Mouse (Mus musculus) myocyte (in vitro differentiated cells): ENCODE measurements around the gene Zwilch. TPM values are rescaled to one million over a fixed set of nuclear protein-coding genes. Genes with fewer than 3 reads are reported as not detected.

Experiments used
- H3K27me3 ChIP-seq: one replicate; pipeline ENCODE4 v1.6.1; 2011; ENCODE audit not compliant: control insufficient read depth, insufficient read depth, insufficient read length
- H3K36me3 ChIP-seq: one replicate; pipeline ENCODE4 v1.6.1; 2011; ENCODE audit not compliant: control insufficient read depth, insufficient read depth
- H3K4me2 ChIP-seq: one replicate; pipeline ENCODE4 v1.6.1; 2011; ENCODE audit warnings: low read depth, control low read depth
- H3K4me3 ChIP-seq: one replicate; pipeline ENCODE4 v1.5.1; 2011; ENCODE audit warnings: mild to moderate bottlenecking, control low read depth, moderate library complexity
- H3K79me2 ChIP-seq: one replicate; pipeline ENCODE4 v1.6.1; 2011; ENCODE audit not compliant: control insufficient read depth, insufficient read depth
- H3ac ChIP-seq: one replicate; pipeline ENCODE4 v1.6.1; 2011; ENCODE audit not compliant: control insufficient read depth, insufficient read length
- CEBPB ChIP-seq: IDR thresholded peaks from 2 replicates; pipeline ENCODE4 v1.6.1; 2011; ENCODE audit warnings: mild to moderate bottlenecking, moderate library complexity; ENCODE audit not compliant: poor library complexity, insufficient read depth, severe bottlenecking
- E2F4 ChIP-seq: IDR thresholded peaks from one replicate; pipeline ENCODE4 v1.6.1; 2011; ENCODE audit warnings: mild to moderate bottlenecking, control low read depth, moderate library complexity; ENCODE audit not compliant: insufficient read depth
- MAX ChIP-seq: IDR thresholded peaks from one replicate; pipeline ENCODE4 v1.6.1; 2011; ENCODE audit warnings: low read depth, mild to moderate bottlenecking, control low read depth
- MYOD1 ChIP-seq, 3 experiments: IDR thresholded peaks; one replicate each; pipeline ENCODE4 v1.6.1; 2011; ENCODE audit warnings: control low read depth in 2 of 3, low read depth in 2 of 3, mild to moderate bottlenecking in 2 of 3, moderate library complexity in 1 of 3; ENCODE audit not compliant: insufficient read length in 2 of 3, control insufficient read depth in 1 of 3
- MYOG ChIP-seq, 3 experiments: IDR thresholded peaks; one replicate each; pipeline ENCODE4 v1.6.1; 2011; ENCODE audit warnings: control low read depth in 2 of 3, low read depth in 2 of 3, mild to moderate bottlenecking in 2 of 3; ENCODE audit not compliant: insufficient read length in 2 of 3, control insufficient read depth in 1 of 3, insufficient read depth in 1 of 3
- POLR2A ChIP-seq: IDR thresholded peaks from one replicate; pipeline ENCODE4 v1.6.1; 2011; ENCODE audit warnings: low read depth, mild to moderate bottlenecking, control low read depth, moderate library complexity; ENCODE audit not compliant: insufficient read length
- POLR2AphosphoS2 ChIP-seq: IDR thresholded peaks from one replicate; pipeline ENCODE4 v1.6.1; 2011; ENCODE audit warnings: low read depth, control low read depth; ENCODE audit not compliant: insufficient read length
- REST ChIP-seq: IDR thresholded peaks from one replicate; pipeline ENCODE4 v1.6.1; 2011; ENCODE audit warnings: mild to moderate bottlenecking, control low read depth, moderate library complexity; ENCODE audit not compliant: insufficient read depth, insufficient read length
- SRF ChIP-seq: IDR thresholded peaks from one replicate; pipeline ENCODE4 v1.6.1; 2011; ENCODE audit warnings: low read depth; ENCODE audit not compliant: control insufficient read depth, insufficient read length
- TCF12 ChIP-seq: IDR thresholded peaks from one replicate; pipeline ENCODE4 v1.6.1; 2011; ENCODE audit warnings: mild to moderate bottlenecking, control low read depth; ENCODE audit not compliant: poor library complexity, insufficient read depth, severe bottlenecking
- TCF3 ChIP-seq: IDR thresholded peaks from one replicate; pipeline ENCODE4 v1.6.1; 2011; ENCODE audit warnings: low read depth, control low read depth; ENCODE audit not compliant: insufficient read length
- USF1 ChIP-seq: IDR thresholded peaks from one replicate; pipeline ENCODE4 v1.6.1; 2011; ENCODE audit warnings: low read depth, mild to moderate bottlenecking, control low read depth, moderate library complexity
- polyA plus RNA-seq: library from polyadenylated mRNA; unstranded; fragments of >200 nt; fragmentation: generic; extraction: Trizol; gene quantifications from one replicate; pipeline ENCODE4 v1.2.1, GENCODE M21; 2012; ENCODE audit warnings: missing spikeins

The Zwilch gene
- polyA plus RNA-seq, 1 experiment: 7.1 TPM

DNA sequence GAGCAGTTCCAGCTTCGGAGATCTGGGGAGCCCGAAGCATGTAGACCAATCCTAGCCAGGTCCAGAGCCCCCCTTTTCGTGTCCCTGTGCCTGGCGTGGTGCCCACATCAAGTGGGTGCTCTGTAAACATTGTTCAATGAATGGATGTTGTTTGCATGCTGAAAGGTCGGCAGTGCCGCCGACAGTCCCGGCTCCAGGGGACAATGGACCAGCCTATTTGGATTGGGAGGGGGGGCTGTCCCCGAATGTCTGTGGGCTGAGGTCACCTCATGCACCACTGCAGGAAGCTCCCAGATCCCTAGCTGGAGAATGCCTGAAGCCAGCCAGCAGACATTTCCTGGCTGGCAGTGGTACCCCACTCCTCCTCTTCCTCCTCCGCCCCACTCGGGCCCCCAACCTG, 78.8 kb downstream of the Zwilch start:
- Histone ChIP-seq H3ac (no peak overlapping the region), H3K27me3 (no peaks in the 10 kb centered on the region), H3K4me3 (no peak overlapping the region), H3K79me2 (no peaks in the 10 kb centered on the region), H3K4me2 (no peak overlapping the region), H3K36me3 (no peaks in the 10 kb centered on the region)
- no peak for TF ChIP-seq E2F4
- no peak for TF ChIP-seq POLR2A
- TF ChIP-seq SRF: no peak
- TF ChIP-seq TCF12: no peak
- TF ChIP-seq REST: no peak
- TF ChIP-seq MYOD1 (IDR thresholded peaks at IDR 0.05; ENCODE audit: control insufficient read depth in 1 of 3, insufficient read length in 2 of 3, low read depth in 2 of 3): no peak
- TF ChIP-seq POLR2AphosphoS2: no peak
- no peak for TF ChIP-seq USF1

DNA sequence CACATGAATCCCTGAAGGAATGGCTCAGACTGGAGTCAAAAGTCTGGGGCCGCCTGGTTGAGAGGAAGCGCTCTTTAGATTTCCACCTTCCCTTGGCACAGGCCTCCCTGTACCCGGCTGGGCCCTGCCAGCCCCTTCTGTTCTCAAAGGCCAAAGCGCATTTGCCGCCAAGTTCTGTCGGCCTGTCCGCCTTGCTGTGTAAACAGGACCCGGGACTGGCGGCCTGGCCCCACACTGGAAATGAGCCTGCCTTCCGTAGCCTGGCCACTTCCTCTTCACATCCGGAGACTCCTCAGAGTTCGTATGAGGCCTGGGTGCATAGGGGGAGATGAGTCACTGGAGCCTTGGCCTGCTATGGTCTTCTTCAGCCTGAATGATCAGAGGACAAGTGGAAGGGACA, 83.9 kb downstream of the Zwilch start:
- Histone ChIP-seq H3K4me2 (no peak overlapping the region), H3K36me3 (no peaks in the 10 kb centered on the region), H3K79me2 (no peaks in the 10 kb centered on the region), H3ac (no peak overlapping the region), H3K27me3 (no peaks in the 10 kb centered on the region), H3K4me3 (no peak overlapping the region)
- no peak for TF ChIP-seq REST
- TF ChIP-seq POLR2AphosphoS2: no peak
- no peak for TF ChIP-seq TCF3
- no peak for TF ChIP-seq MYOG (IDR thresholded peaks at IDR 0.05; ENCODE audit: control insufficient read depth in 1 of 3, insufficient read depth in 1 of 3, insufficient read length in 2 of 3, low read depth in 2 of 3)
- TF ChIP-seq SRF: no peak
- no peak for TF ChIP-seq CEBPB
- no peak for TF ChIP-seq TCF12
- TF ChIP-seq POLR2A: no peak
- TF ChIP-seq E2F4: no peak
- TF ChIP-seq USF1: no peak
- TF ChIP-seq MAX: no peak

GRCm38 (mm10) chr9:64088346-64088745, 84.6 kb downstream of the Zwilch start:
- Histone ChIP-seq H3ac (no peak overlapping the region), H3K79me2 (no peaks in the 10 kb centered on the region), H3K27me3 (no peaks in the 10 kb centered on the region), H3K36me3 (no peaks in the 10 kb centered on the region), H3K4me3 (no peak overlapping the region), H3K4me2 (no peak overlapping the region)
- TF ChIP-seq E2F4 (no peak), POLR2AphosphoS2 (no peak), REST (no peak)

DNA sequence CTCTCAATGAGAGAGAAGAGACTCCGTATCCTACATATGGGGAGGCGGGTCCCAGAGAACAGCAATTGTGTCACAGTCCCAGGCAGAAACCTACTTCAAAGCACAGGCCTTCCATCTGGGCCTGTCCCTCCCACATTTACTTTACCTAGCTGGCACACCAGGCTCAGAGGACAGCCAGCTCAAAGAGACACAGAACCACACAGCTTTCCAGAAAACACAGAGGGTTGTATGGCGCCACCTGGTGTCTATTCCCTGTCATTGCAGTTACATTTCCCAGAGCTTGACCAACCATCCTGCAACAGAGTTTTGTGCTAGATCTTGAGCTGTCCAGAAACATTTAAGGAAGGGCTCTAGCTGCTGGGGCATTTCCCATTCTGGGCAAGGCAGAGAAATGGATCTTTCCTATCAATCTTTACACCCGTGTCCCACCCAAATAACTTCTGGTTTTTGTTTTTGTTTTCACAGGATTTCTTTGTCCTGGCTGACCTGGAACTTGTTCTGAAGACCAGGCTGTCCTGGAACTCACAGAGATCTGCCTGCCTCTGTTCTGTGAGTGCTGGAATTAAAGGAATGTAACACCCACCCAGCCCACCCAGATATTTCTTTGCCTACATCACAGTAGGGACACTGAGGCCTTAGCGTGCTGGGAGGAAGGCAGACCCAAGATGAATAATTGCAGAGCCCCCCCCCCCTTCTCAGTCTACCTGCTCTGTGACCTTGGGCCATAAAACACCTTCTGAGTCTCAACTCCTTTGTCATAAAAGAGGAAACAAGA, 85.3 kb downstream of the Zwilch start:
- no peaks in the 10 kb centered on the region for H3K27me3 ChIP-seq

More for the DNA sequence above, 85.3 kb downstream of the Zwilch start:
- H3K4me3 ChIP-seq: no peak overlapping the region
- H3K4me2 ChIP-seq: no peak overlapping the region
- no peak overlapping the region for H3ac ChIP-seq
- no peak for TF ChIP-seq REST
- no peak for TF ChIP-seq E2F4
- no peak for TF ChIP-seq TCF3
- no peaks in the 10 kb centered on the region for H3K36me3 ChIP-seq
- H3K79me2 ChIP-seq: no peaks in the 10 kb centered on the region

Other genes with a start within 250 kb of the Zwilch start
- gene Smad6, start 151.0 kb downstream of the Zwilch start, polyA plus RNA-seq: 1.5 TPM
- 0.23 TPM for gene Lctl, start 56.0 kb downstream of the Zwilch start, polyA plus RNA-seq
- gene Rpl4, start 271 bp upstream of the Zwilch start, polyA plus RNA-seq: 1,028 TPM
- 6.0 TPM for gene Snapc5, start 6.2 kb upstream of the Zwilch start, polyA plus RNA-seq
- gene Uchl4, start 62.1 kb upstream of the Zwilch start, polyA plus RNA-seq: 0.34 TPM
- 67.3 TPM for gene Map2k1, start 80.5 kb upstream of the Zwilch start, polyA plus RNA-seq
- 33.1 TPM for gene Tipin, start 108.5 kb upstream of the Zwilch start, polyA plus RNA-seq
- 13.0 TPM for gene Dis3l, start 168.2 kb upstream of the Zwilch start, polyA plus RNA-seq
- 0.06 TPM for gene Megf11, start 212.5 kb upstream of the Zwilch start, polyA plus RNA-seq